Mouse (Mus musculus) gonadal fat pad, adult 2 months (tissue): Measurements from ENCODE around the gene Smg9. TPM values are rescaled to one million over a fixed set of nuclear protein-coding genes. Genes with fewer than 3 reads are reported as not detected.

ENCODE experiments used
- DNase-seq: peaks from one replicate; pipeline ENCODE4 v3.0.0-alpha.2; 2012; ENCODE audit warnings: low read depth
- polyA plus RNA-seq: library from polyadenylated mRNA; depleted of rRNA; stranded (reverse); fragments of >200 nt; gene quantifications from 2 replicates; pipeline ENCODE4 v1.2.3, GENCODE M21; 2012

The Smg9 gene
- polyA plus RNA-seq, 1 experiment, result 58.6 TPM

GRCm38 (mm10) chr7:24406528-24407344 lies 7.3 kb downstream of the Smg9 start:
- DNase-seq, result no peak

- DNase-seq, result no peak
Measured at GRCm38 (mm10) chr7:24408186-24408585, 8.8 kb downstream of the Smg9 start.

GRCm38 (mm10) chr7:24410123-24410522 lies 10.7 kb downstream of the Smg9 start:
- DNase-seq, result no peak

- no peak for DNase-seq
Measured at GRCm38 (mm10) chr7:24410831-24411230, 11.4 kb downstream of the Smg9 start.

- DNase-seq, result no peak
Measured at GRCm38 (mm10) chr7:24413630-24414029, 14.2 kb downstream of the Smg9 start.

GRCm38 (mm10) chr7:24415261-24415660 lies 15.8 kb downstream of the Smg9 start:
- DNase-seq, result no peak

- DNase-seq, result no peak
Measured at GRCm38 (mm10) chr7:24419579-24419978, 20.2 kb downstream of the Smg9 start.

GRCm38 (mm10) chr7:24421648-24422047 lies 22.2 kb downstream of the Smg9 start:
- DNase-seq, result no peak

- DNase-seq, result no peak
Measured at GRCm38 (mm10) chr7:24422251-24422650, 22.8 kb downstream of the Smg9 start.

- no peak for DNase-seq
Measured at GRCm38 (mm10) chr7:24423107-24423763, 23.8 kb downstream of the Smg9 start.

- no peak for DNase-seq
Measured at GRCm38 (mm10) chr7:24423956-24424732, 24.7 kb downstream of the Smg9 start.

- no peak for DNase-seq
Measured at GRCm38 (mm10) chr7:24425919-24426318, 26.5 kb downstream of the Smg9 start.

- DNase-seq, result no peak
Measured at GRCm38 (mm10) chr7:24427168-24427567, 27.7 kb downstream of the Smg9 start.

- DNase-seq, result no peak
Measured at GRCm38 (mm10) chr7:24428725-24429124, 29.3 kb downstream of the Smg9 start.

GRCm38 (mm10) chr7:24429413-24430112 lies 30.1 kb downstream of the Smg9 start:
- DNase-seq, result no peak

GRCm38 (mm10) chr7:24430551-24431345 lies 31.3 kb downstream of the Smg9 start:
- DNase-seq, result no peak

- DNase-seq, result no peak
Measured at GRCm38 (mm10) chr7:24431713-24432112, 32.3 kb downstream of the Smg9 start.

- no peak for DNase-seq
Measured at GRCm38 (mm10) chr7:24435305-24435704, 35.9 kb downstream of the Smg9 start.

- no peak for DNase-seq
Measured at GRCm38 (mm10) chr7:24437981-24438380, 38.6 kb downstream of the Smg9 start.

- no peak for DNase-seq
Measured at GRCm38 (mm10) chr7:24439191-24439590, 39.8 kb downstream of the Smg9 start.

GRCm38 (mm10) chr7:24439891-24440290 lies 40.5 kb downstream of the Smg9 start:
- no peak for DNase-seq
